Mouse (Mus musculus) skeletal muscle tissue, adult 2 months (tissue): Measurements from ENCODE around the gene Lpin1.
A peak's percentile ranks its signal among the peaks of the same experiment; 100 is the strongest.

Source experiments
- DNase-seq: peaks from one replicate; pipeline ENCODE4 v3.0.0-alpha.2; 2012; ENCODE audit warnings: low read depth, low spot score

Lpin1 gene

GRCm38 (mm10) chr12:16610936-16611335 is at the start of gene Lpin1:
Lpin1 (minus strand) TSS chr12:16610966.
- DNase-seq = no peak

- DNase-seq = no peak
Measured at GRCm38 (mm10) chr12:16656906-16657875, 46.4 kb upstream of the Lpin1 start.

- no peak for DNase-seq
Measured at GRCm38 (mm10) chr12:16655604-16656003, 44.8 kb upstream of the Lpin1 start.

GRCm38 (mm10) chr12:16653332-16654093 is 42.7 kb upstream of the Lpin1 start, which contains the start of gene Ntsr2:
Ntsr2 (plus strand) TSS chr12:16653382.
- peak; percentile 80 for DNase-seq

GRCm38 (mm10) chr12:16649819-16650218 is 39.1 kb upstream of the Lpin1 start:
- no peak for DNase-seq

GRCm38 (mm10) chr12:16648273-16648672 is 37.5 kb upstream of the Lpin1 start:
- DNase-seq = no peak

GRCm38 (mm10) chr12:16646780-16647409 is 36.1 kb upstream of the Lpin1 start:
- DNase-seq = peak; percentile 92

GRCm38 (mm10) chr12:16644698-16645097 is 33.9 kb upstream of the Lpin1 start:
- no peak for DNase-seq

- peak; percentile 95 for DNase-seq
Measured at GRCm38 (mm10) chr12:16643508-16644345, 33.0 kb upstream of the Lpin1 start.

GRCm38 (mm10) chr12:16642000-16642399 is 31.2 kb upstream of the Lpin1 start:
- DNase-seq = no peak

GRCm38 (mm10) chr12:16640075-16640474 is 29.3 kb upstream of the Lpin1 start:
- peak; percentile 82 for DNase-seq

- DNase-seq = peak; percentile 83
Measured at GRCm38 (mm10) chr12:16639078-16639771, 28.5 kb upstream of the Lpin1 start.

GRCm38 (mm10) chr12:16635816-16636215 is 25.1 kb upstream of the Lpin1 start:
- DNase-seq = no peak

- no peak for DNase-seq
Measured at GRCm38 (mm10) chr12:16634075-16634813, 23.5 kb upstream of the Lpin1 start.

GRCm38 (mm10) chr12:16633235-16633634 is 22.5 kb upstream of the Lpin1 start:
- DNase-seq = no peak

GRCm38 (mm10) chr12:16631423-16631822 is 20.7 kb upstream of the Lpin1 start:
- no peak for DNase-seq

- no peak for DNase-seq
Measured at GRCm38 (mm10) chr12:16630866-16631185, 20.1 kb upstream of the Lpin1 start.

- DNase-seq = peak; percentile 77
Measured at GRCm38 (mm10) chr12:16630152-16630865, 19.5 kb upstream of the Lpin1 start.

GRCm38 (mm10) chr12:16620230-16620629 is 9.5 kb upstream of the Lpin1 start:
- no peak for DNase-seq
